Mouse (Mus musculus) lung, embryonic 14.5 days (tissue): ENCODE measurements around the gene Eaf2. TPM values are rescaled to one million over a fixed set of nuclear protein-coding genes. Genes with fewer than 3 reads are reported as not detected.

Experiments used
- ATAC-seq: fragments of 200-750 bp; cut with Nextera tagmentation; 2 replicates; pipeline ENCODE4 v1.8.0; 2017; ENCODE audit warnings: mild to moderate bottlenecking, moderate TSS enrichment, moderate library complexity; ENCODE audit not compliant: insufficient read depth
- DNase-seq: peaks from one replicate; pipeline ENCODE4 v3.0.0-alpha.2; 2015
- H3K27ac ChIP-seq: fragments of 300-500 bp; sonication (generic); 2 replicates; pipeline ENCODE4 v1.5.1; 2014; ENCODE audit warnings: low read depth, mild to moderate bottlenecking, moderate library complexity
- H3K27me3 ChIP-seq: fragments of 300-500 bp; sonication (generic); 2 replicates; pipeline ENCODE4 v1.6.1; 2014; ENCODE audit warnings: low read length, control low read depth; ENCODE audit not compliant: insufficient read depth
- H3K36me3 ChIP-seq: fragments of 300-500 bp; sonication (generic); 2 replicates; pipeline ENCODE4 v1.6.1; 2014; ENCODE audit warnings: control low read depth; ENCODE audit not compliant: insufficient read depth
- H3K4me1 ChIP-seq: fragments of 300-500 bp; sonication (generic); 2 replicates; pipeline ENCODE4 v1.6.1; 2014; ENCODE audit warnings: antibody characterized with exemption, control low read depth; ENCODE audit not compliant: insufficient read depth
- H3K4me2 ChIP-seq: fragments of 300-500 bp; sonication (generic); 2 replicates; pipeline ENCODE4 v1.6.1; 2014; ENCODE audit warnings: mild to moderate bottlenecking
- H3K4me3 ChIP-seq: fragments of 300-500 bp; sonication (generic); 2 replicates; pipeline ENCODE4 v1.5.1; 2014; ENCODE audit warnings: low read depth, low read length
- H3K9ac ChIP-seq: fragments of 300-500 bp; sonication (generic); 2 replicates; pipeline ENCODE4 v1.6.1; 2014
- H3K9me3 ChIP-seq: fragments of 300-500 bp; sonication (generic); 2 replicates; pipeline ENCODE4 v1.6.1; 2016; ENCODE audit warnings: low read depth, low read length, control low read depth
- CTCF ChIP-seq: IDR thresholded peaks from 2 replicates; pipeline ENCODE4 v1.5.1; 2016; ENCODE audit warnings: antibody characterized with exemption, low read depth
- WGBS: fragments of 180-500 bp; shearing (Covaris S2); extraction: QIAGEN DNeasy Blood & Tissue Kit; methylation state at CpG from one replicate; pipeline ENCODE4 v1.1.7; 2014; 5-methylcytosine and 5-hydroxymethylcytosine counted together
- polyA plus RNA-seq: library from polyadenylated mRNA; unstranded; fragments of >200 nt; fragmentation: Nextera tagmentation; extraction: Ambion mirVana; gene quantifications from 2 replicates; pipeline ENCODE4 v1.2.1, GENCODE M21; 2014

The Eaf2 gene
- polyA plus RNA-seq, 1 experiment from 2014 or later: 0.99 TPM

DNA sequence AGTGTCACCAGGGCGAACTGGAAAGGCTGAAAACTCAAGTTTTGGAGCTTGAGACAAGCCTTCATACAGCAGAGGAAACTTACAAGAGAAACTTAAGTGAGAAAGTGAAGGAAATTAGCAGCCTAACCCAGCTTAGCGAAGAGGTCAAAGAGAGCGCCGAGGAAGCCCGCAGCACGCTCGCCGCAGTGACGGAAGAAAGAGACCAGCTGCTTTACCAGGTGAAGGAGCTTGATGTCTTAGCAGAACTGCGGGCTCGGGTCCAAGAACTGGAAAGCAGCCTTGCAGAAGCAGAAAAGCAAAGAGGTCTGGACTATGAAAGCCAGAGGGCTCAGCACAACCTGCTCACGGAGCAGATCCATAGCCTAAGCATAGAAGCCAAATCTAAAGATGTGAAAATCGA lies 37.5 kb upstream of the Eaf2 start:
- Histone ChIP-seq H3K36me3 (peaks cover 69% of the 10 kb centered on the region), H3K4me1 (no peaks in the 10 kb centered on the region), H3K4me3 (no peak overlapping the region), H3K27ac (no peak overlapping the region), H3K4me2 (no peak overlapping the region), H3K27me3 (no peaks in the 10 kb centered on the region), H3K9ac (no peak overlapping the region), H3K9me3 (no peaks in the 10 kb centered on the region)
- DNase-seq (peak; percentile 75), ATAC-seq (peak; percentile 71; the same call in 1 of the 2 replicates)
- no peak for TF ChIP-seq CTCF
- 68% methylated on average over 13 of the region's 13 CpGs for WGBS

DNA sequence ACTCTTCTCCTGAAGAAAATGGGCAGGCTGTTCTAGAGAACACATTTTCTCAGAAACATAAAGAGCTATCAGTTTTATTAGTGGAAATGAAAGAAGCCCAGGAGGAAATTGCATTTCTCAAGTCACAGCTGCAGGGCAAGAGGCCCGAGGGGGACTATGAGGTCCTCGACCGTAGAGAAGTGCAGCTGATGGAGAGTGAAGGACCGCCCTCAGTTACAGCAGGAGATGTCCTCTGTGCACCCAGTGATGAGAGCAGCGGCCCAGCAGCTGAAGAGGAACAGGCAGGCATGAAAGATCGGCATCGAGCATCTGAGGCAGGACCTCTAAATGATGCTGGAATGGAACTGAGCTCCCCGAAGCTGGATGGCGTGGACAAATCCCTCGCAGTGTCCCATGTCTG lies 37.1 kb upstream of the Eaf2 start:
- H3K27ac ChIP-seq: no peak overlapping the region
- H3K4me2 ChIP-seq: no peak overlapping the region
- WGBS: 71% methylated on average over 10 of the region's 10 CpGs
- no peaks in the 10 kb centered on the region for H3K4me1 ChIP-seq
- no peak overlapping the region for H3K9ac ChIP-seq
- no peak overlapping the region for H3K4me3 ChIP-seq
- DNase-seq: peak; percentile 28
- TF ChIP-seq CTCF: no peak
- peaks cover 67% of the 10 kb centered on the region for H3K36me3 ChIP-seq
- peak; percentile 69; the same call in 1 of the 2 replicates for ATAC-seq
- H3K9me3 ChIP-seq: no peaks in the 10 kb centered on the region
- H3K27me3 ChIP-seq: no peaks in the 10 kb centered on the region

DNA sequence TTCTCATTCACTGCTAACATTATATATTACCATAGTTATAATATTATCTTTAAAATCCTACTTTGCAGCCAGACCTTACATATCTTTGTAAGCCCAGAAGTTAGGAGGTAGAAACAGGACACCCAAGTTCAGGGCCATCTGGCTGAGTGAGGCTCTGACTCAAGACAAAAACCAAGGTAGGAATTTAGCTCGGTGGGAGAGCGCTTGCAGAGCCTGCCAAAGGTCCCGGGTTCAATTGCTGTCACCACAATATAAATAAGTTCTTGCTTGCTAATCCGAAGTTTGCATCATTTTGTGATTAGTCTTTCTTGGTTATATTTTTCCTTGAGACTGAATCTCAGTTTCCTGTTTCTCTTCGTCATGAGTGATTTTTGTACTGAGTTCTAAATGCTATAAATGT lies 28.4 kb upstream of the Eaf2 start:
- no peak for DNase-seq
- no peak for ATAC-seq
- no peaks in the 10 kb centered on the region for H3K9me3 ChIP-seq
- no peak overlapping the region for H3K9ac ChIP-seq
- TF ChIP-seq CTCF: no peak
- WGBS: 80% methylated on average over 5 of the region's 5 CpGs
- no peak overlapping the region for H3K4me2 ChIP-seq
- H3K27ac ChIP-seq: no peak overlapping the region
- peaks cover 61% of the 10 kb centered on the region for H3K36me3 ChIP-seq
- no peaks in the 10 kb centered on the region for H3K4me1 ChIP-seq
- no peak overlapping the region for H3K4me3 ChIP-seq
- no peaks in the 10 kb centered on the region for H3K27me3 ChIP-seq

DNA sequence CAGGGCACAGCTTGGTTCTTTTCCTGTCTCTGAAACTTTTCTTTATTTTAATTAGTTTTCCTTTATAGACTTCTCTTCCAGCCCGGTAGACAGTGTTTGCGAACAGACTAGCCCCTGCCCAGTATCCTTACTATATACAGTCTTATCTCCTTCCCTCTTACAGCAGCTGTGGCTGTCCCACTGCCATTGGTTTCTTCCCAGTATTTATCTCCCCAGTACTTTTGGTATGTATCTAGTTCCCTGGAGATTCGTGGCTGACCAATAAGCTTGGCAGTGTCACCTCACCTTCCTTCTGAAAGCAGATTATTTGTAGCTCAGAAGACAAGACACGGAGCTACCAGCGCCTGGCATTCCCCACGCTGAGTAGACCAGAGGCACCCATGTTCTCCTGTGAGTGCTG lies 21.9 kb upstream of the Eaf2 start:
- H3K9me3 ChIP-seq: no peaks in the 10 kb centered on the region
- H3K4me3 ChIP-seq: no peak overlapping the region
- DNase-seq (no peak), ATAC-seq (no peak)
- no peaks in the 10 kb centered on the region for H3K27me3 ChIP-seq
- H3K4me2 ChIP-seq: no peak overlapping the region
- WGBS: 84% methylated on average over 6 of the region's 6 CpGs
- no peak for TF ChIP-seq CTCF
- H3K9ac ChIP-seq: no peak overlapping the region
- H3K27ac ChIP-seq: no peak overlapping the region
- H3K4me1 ChIP-seq: no peaks in the 10 kb centered on the region
- H3K36me3 ChIP-seq: peaks cover 71% of the 10 kb centered on the region

DNA sequence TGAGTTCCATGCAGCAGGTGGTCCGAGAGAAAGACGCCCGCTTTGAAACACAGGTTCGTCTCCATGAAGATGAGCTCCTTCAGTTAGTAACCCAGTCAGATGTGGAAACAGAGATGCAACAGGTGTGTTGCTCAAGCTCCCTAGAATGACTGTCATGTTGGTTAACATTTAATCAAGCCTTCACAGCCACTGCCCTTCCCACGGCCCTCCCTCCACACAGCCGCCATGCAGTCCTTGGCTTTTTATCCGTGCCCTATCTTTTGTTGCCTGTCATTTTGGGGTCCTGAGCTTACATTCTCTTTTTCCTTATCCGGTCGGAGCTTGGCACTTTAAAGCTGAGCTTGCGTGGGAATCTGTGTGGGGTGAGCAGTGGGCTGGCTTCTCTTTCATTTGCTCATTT lies 18.5 kb upstream of the Eaf2 start:
- H3K27ac ChIP-seq: no peak overlapping the region
- no peaks in the 10 kb centered on the region for H3K4me1 ChIP-seq
- no peak for TF ChIP-seq CTCF
- H3K4me3 ChIP-seq: no peak overlapping the region
- H3K27me3 ChIP-seq: no peaks in the 10 kb centered on the region
- ATAC-seq: no peak
- 84% methylated on average over 10 of the region's 10 CpGs for WGBS
- H3K36me3 ChIP-seq: peaks cover 68% of the 10 kb centered on the region
- no peak for DNase-seq
- H3K9me3 ChIP-seq: no peaks in the 10 kb centered on the region
- no peak overlapping the region for H3K4me2 ChIP-seq
- H3K9ac ChIP-seq: no peak overlapping the region

DNA sequence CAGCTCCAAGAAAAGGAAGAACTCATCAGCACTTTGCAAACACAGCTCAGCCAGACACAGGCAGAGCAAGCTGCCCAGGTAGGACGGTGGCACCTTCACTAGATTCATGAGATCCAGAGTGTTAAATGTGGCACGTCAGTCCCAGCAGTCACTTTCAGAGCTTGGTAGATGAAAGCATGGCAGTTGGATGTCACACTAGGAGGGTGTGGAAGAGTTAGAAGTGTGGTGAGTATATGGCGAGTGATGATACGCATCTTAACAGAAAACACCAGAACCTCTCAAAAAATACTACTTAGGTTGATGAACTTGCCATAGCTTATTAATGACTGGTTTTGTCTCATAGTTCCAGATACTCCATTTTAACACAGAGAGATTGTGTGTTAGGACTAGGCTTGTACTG lies 16.6 kb upstream of the Eaf2 start:
- no peak for DNase-seq
- Histone ChIP-seq H3K4me2 (no peak overlapping the region), H3K4me1 (no peaks in the 10 kb centered on the region), H3K9me3 (no peaks in the 10 kb centered on the region), H3K4me3 (no peak overlapping the region), H3K9ac (no peak overlapping the region), H3K36me3 (peaks cover 66% of the 10 kb centered on the region), H3K27me3 (no peaks in the 10 kb centered on the region), H3K27ac (no peak overlapping the region)
- no peak for TF ChIP-seq CTCF
- ATAC-seq: no peak
- 91% methylated on average over 4 of the region's 4 CpGs for WGBS

DNA sequence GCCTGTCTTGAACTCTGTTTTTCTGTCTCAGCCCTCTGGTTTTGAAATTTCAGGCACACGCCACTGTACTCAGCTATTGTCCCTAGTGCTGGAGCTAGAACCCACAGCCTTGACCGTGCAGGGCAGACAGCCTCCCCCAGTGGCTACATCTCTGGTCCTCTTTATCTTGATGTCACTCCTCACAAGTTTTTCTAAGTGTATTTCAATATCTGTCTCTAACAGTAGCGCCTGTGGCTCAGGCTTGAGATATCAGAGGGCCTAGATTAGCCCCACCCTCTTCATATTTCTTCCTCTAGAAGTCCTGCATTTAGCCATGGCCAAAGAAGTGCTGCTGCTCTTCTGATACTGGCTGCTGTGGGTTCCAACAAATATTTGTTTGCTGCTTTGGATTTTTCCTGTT lies 15.8 kb upstream of the Eaf2 start:
- no peaks in the 10 kb centered on the region for H3K27me3 ChIP-seq
- no peaks in the 10 kb centered on the region for H3K9me3 ChIP-seq
- 88% methylated on average over 3 of the region's 3 CpGs for WGBS
- no peak overlapping the region for H3K9ac ChIP-seq
- no peak overlapping the region for H3K4me2 ChIP-seq
- DNase-seq (no peak), ATAC-seq (no peak)
- no peak overlapping the region for H3K4me3 ChIP-seq
- peaks cover 65% of the 10 kb centered on the region for H3K36me3 ChIP-seq
- no peak for TF ChIP-seq CTCF
- no peaks in the 10 kb centered on the region for H3K4me1 ChIP-seq
- no peak overlapping the region for H3K27ac ChIP-seq

DNA sequence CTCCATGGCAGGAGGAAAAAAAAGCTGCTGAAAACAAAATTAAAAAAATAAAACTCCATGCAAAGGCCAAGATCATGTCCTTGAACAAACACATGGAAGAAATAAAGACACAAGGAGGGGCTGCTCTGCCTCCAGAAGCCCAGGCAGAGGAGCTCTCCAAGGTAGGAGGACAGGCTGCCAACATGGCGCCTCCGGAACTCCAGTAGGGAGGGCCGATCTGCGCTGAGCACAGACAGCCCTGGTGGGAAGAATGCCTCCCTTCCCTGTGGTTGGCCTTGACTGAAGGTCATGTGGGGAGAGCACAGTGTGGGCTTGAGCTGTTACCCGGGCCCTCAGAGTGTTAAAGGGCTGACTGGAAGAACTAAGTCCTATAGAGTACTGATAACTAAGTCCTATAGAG lies 12.7 kb upstream of the Eaf2 start:
- peaks cover 48% of the 10 kb centered on the region for H3K36me3 ChIP-seq
- no peak for ATAC-seq

More for the DNA sequence above, 12.7 kb upstream of the Eaf2 start:
- no peak for TF ChIP-seq CTCF
- Histone ChIP-seq H3K4me2 (no peak overlapping the region), H3K27ac (no peak overlapping the region), H3K9me3 (no peaks in the 10 kb centered on the region), H3K4me1 (no peaks in the 10 kb centered on the region), H3K4me3 (no peak overlapping the region), H3K27me3 (no peaks in the 10 kb centered on the region), H3K9ac (no peak overlapping the region)
- WGBS: 76% methylated on average over 5 of the region's 5 CpGs
- DNase-seq: no peak
